Mouse (Mus musculus) 3134 (cell line): Measurements from ENCODE around the gene Pnpla2.
"Not testable (repeated sequence)": the region's sequence is repeated elsewhere in the genome, so short reads cannot be mapped to it uniquely, and the experiment has no call there.

ENCODE experiments used
- DNase-seq: peaks from one replicate; pipeline ENCODE4 v3.0.0-alpha.2; 2011; ENCODE audit warnings: low spot score; ENCODE audit not compliant: insufficient read length; ENCODE audit errors: extremely low read depth

Pnpla2 gene

GRCm38 (mm10) chr7:141454967-141455551, at the start of gene Pnpla2:
Pnpla2 (plus strand) TSS chr7:141455198.
- DNase-seq: peak; percentile 92

- no peak for DNase-seq
Observed at GRCm38 (mm10) chr7:141405466-141405865, 49.5 kb upstream of the Pnpla2 start.

GRCm38 (mm10) chr7:141407670-141408069, 47.3 kb upstream of the Pnpla2 start:
- DNase-seq: not testable (repeated sequence)

- peak; percentile 80 for DNase-seq
Observed at GRCm38 (mm10) chr7:141408833-141409232, 46.2 kb upstream of the Pnpla2 start.

GRCm38 (mm10) chr7:141410631-141411030, 44.4 kb upstream of the Pnpla2 start:
- DNase-seq: no peak

GRCm38 (mm10) chr7:141411667-141412066, 43.3 kb upstream of the Pnpla2 start:
- no peak for DNase-seq

- DNase-seq: peak; percentile 39
Observed at GRCm38 (mm10) chr7:141413331-141413730, 41.7 kb upstream of the Pnpla2 start.

GRCm38 (mm10) chr7:141413809-141414584, 41.0 kb upstream of the Pnpla2 start, which contains the start of gene Gatd1:
Gatd1 (minus strand) TSS chr7:141414136.
- peak; percentile 96 for DNase-seq

GRCm38 (mm10) chr7:141416144-141416841, 38.7 kb upstream of the Pnpla2 start:
- DNase-seq: no peak

GRCm38 (mm10) chr7:141417731-141418681, 37.0 kb upstream of the Pnpla2 start:
- DNase-seq: no peak

- no peak for DNase-seq
Observed at GRCm38 (mm10) chr7:141418970-141419369, 36.0 kb upstream of the Pnpla2 start.

GRCm38 (mm10) chr7:141420030-141420702, 34.8 kb upstream of the Pnpla2 start:
- DNase-seq: no peak

- DNase-seq: no peak
Observed at GRCm38 (mm10) chr7:141423811-141424210, 31.2 kb upstream of the Pnpla2 start.

- no peak for DNase-seq
Observed at GRCm38 (mm10) chr7:141426948-141427730, 27.9 kb upstream of the Pnpla2 start.

- DNase-seq: no peak
Observed at GRCm38 (mm10) chr7:141428701-141429100, 26.3 kb upstream of the Pnpla2 start.

GRCm38 (mm10) chr7:141429310-141429709, 25.7 kb upstream of the Pnpla2 start, which contains the start of gene Cend1:
Cend1 (minus strand) TSS chr7:141429491.
- no peak for DNase-seq

GRCm38 (mm10) chr7:141429840-141430584, 25.0 kb upstream of the Pnpla2 start:
- DNase-seq: no peak

- DNase-seq: no peak
Observed at GRCm38 (mm10) chr7:141430585-141431240, 24.3 kb upstream of the Pnpla2 start.
